ENCODE assay signal across 23 mouse cellular contexts in genomic region chr16:97018304-97018703, GRCm38 (mm10).
DNase-seq lines count a peak whose midpoint lies in the region; ATAC-seq lines count a peak whose summit lies in the region.
"Had no signal": no experiment of that assay in that cellular context is flagged by ENCODE, and none has a peak within 500 bp of the region (broad histone marks: within the 10 kb centered on the region; RNA-seq: fewer than 3 reads in every experiment).

No protein-coding gene starts in this region.

- WGBS in embryonic facial prominence, embryonic 14.5 days = 52% methylated on average over 5 of the region's 5 CpGs
- WGBS in embryonic facial prominence, embryonic 10.5 days = 71% methylated on average over 5 of the region's 5 CpGs
- 53% methylated on average over 5 of the region's 5 CpGs for WGBS in hindbrain, embryonic 13.5 days
- WGBS in midbrain, embryonic 12.5 days = 43% methylated on average over 5 of the region's 5 CpGs
- WGBS in neural tube, embryonic 15.5 days = 46% methylated on average over 5 of the region's 5 CpGs

- H3K9me3 ChIP-seq in embryonic facial prominence, embryonic 14.5 days (ENCODE audit: control insufficient read depth, low read length) = no peaks in the 10 kb centered on the region
- H3K9me3 ChIP-seq in embryonic facial prominence, embryonic 10.5 days = no peaks in the 10 kb centered on the region
- H3K9me3 ChIP-seq in hindbrain, embryonic 13.5 days = no peaks in the 10 kb centered on the region
- no peaks in the 10 kb centered on the region for H3K9me3 ChIP-seq in midbrain, embryonic 12.5 days
- H3K9me3 ChIP-seq in neural tube, embryonic 15.5 days (replicated peaks) = no peaks in the 10 kb centered on the region
- H3K9me3 ChIP-seq: lung, embryonic 15.5 days had no signal

- DNase-seq in embryonic facial prominence, embryonic 14.5 days (ENCODE audit: low spot score) = no peak
- DNase-seq in embryonic facial prominence, embryonic 10.5 days (ENCODE audit: low spot score) = no peak
- no peak for DNase-seq in right cerebral cortex, postnatal 25 days
- DNase-seq in layer of hippocampus, postnatal 10 days (ENCODE audit: low spot score in 2 of 2) = no peak
- DNase-seq in lung, postnatal 10 days = no peak
- DNase-seq: adrenal gland, postnatal 14 days; cerebellum, adult 11 months; cerebellum, postnatal 14 days; gastrocnemius, adult 2 months; heart, postnatal 10 days; kidney, adult 2 months; kidney, postnatal 10 days; layer of hippocampus, postnatal 36 days; right cerebral cortex, adult 18-20 months; thymus, postnatal 14 days had no signal

- no peaks in the 10 kb centered on the region for H3K27me3 ChIP-seq in embryonic facial prominence, embryonic 14.5 days (replicated peaks; ENCODE audit: control insufficient read depth, insufficient read depth, low read length)
- no peaks in the 10 kb centered on the region for H3K27me3 ChIP-seq in embryonic facial prominence, embryonic 10.5 days (replicated peaks; ENCODE audit: low read depth, poor library complexity, severe bottlenecking)
- H3K27me3 ChIP-seq in hindbrain, embryonic 13.5 days = no peaks in the 10 kb centered on the region
- H3K27me3 ChIP-seq in midbrain, embryonic 12.5 days = no peaks in the 10 kb centered on the region
- no peaks in the 10 kb centered on the region for H3K27me3 ChIP-seq in neural tube, embryonic 15.5 days (replicated peaks)
- H3K27me3 ChIP-seq: lung, embryonic 15.5 days; Patski had no signal

- peak; percentile 30; the same call in 1 of the 2 replicates for ATAC-seq in embryonic facial prominence, embryonic 14.5 days (ENCODE audit: low read depth)
- no peak for ATAC-seq in hindbrain, embryonic 13.5 days (ENCODE audit: low FRiP score)
- peak; percentile 73; the same call in 1 of the 2 replicates for ATAC-seq in midbrain, embryonic 12.5 days (ENCODE audit: low FRiP score, low read depth)
- ATAC-seq in neural tube, embryonic 15.5 days (ENCODE audit: low FRiP score) = no peak
- ATAC-seq: inflammation-experienced regulatory T-cells, adult 6 months; Patski had no signal

- no peaks in the 10 kb centered on the region for H3K36me3 ChIP-seq in embryonic facial prominence, embryonic 14.5 days (ENCODE audit: control insufficient read depth, insufficient read depth, low read length)
- no peaks in the 10 kb centered on the region for H3K36me3 ChIP-seq in embryonic facial prominence, embryonic 10.5 days (replicated peaks)
- H3K36me3 ChIP-seq in hindbrain, embryonic 13.5 days = no peaks in the 10 kb centered on the region
- no peaks in the 10 kb centered on the region for H3K36me3 ChIP-seq in midbrain, embryonic 12.5 days
- H3K36me3 ChIP-seq in neural tube, embryonic 15.5 days = no peaks in the 10 kb centered on the region
- H3K36me3 ChIP-seq: lung, embryonic 15.5 days had no signal

- H3K9ac ChIP-seq in embryonic facial prominence, embryonic 14.5 days (ENCODE audit: low read depth, low read length) = no peak overlapping the region
- H3K9ac ChIP-seq in hindbrain, embryonic 13.5 days = no peak overlapping the region
- no peak overlapping the region for H3K9ac ChIP-seq in midbrain, embryonic 12.5 days (replicated peaks)
- no peak overlapping the region for H3K9ac ChIP-seq in neural tube, embryonic 15.5 days (replicated peaks)
- H3K9ac ChIP-seq: liver, embryonic 14.5 days; lung, embryonic 15.5 days had no signal

- no peak overlapping the region for H3K4me3 ChIP-seq in embryonic facial prominence, embryonic 14.5 days (ENCODE audit: low read depth, low read length)
- no peak overlapping the region for H3K4me3 ChIP-seq in embryonic facial prominence, embryonic 10.5 days
- H3K4me3 ChIP-seq in hindbrain, embryonic 13.5 days = no peak overlapping the region
- H3K4me3 ChIP-seq in midbrain, embryonic 12.5 days = no peak overlapping the region
- H3K4me3 ChIP-seq in neural tube, embryonic 15.5 days (replicated peaks) = no peak overlapping the region
- H3K4me3 ChIP-seq: gastrocnemius, adult 2 months; lung, embryonic 15.5 days had no signal

- H3K27ac ChIP-seq in embryonic facial prominence, embryonic 14.5 days (replicated peaks; ENCODE audit: low read depth, low read length) = no peak overlapping the region
- no peak overlapping the region for H3K27ac ChIP-seq in embryonic facial prominence, embryonic 10.5 days (replicated peaks)
- H3K27ac ChIP-seq in hindbrain, embryonic 13.5 days = peak overlapping the region; percentile 80
- H3K27ac ChIP-seq in midbrain, embryonic 12.5 days (replicated peaks) = peak overlapping the region; percentile 59
- peak overlapping the region; percentile 63 for H3K27ac ChIP-seq in neural tube, embryonic 15.5 days (replicated peaks)
- H3K27ac ChIP-seq: gastrocnemius, adult 2 months; liver, embryonic 14.5 days; lung, embryonic 15.5 days had no signal

- H3K4me1 ChIP-seq in embryonic facial prominence, embryonic 14.5 days (ENCODE audit: control insufficient read depth, insufficient read depth, low read length) = no peaks in the 10 kb centered on the region
- peaks cover 6% of the 10 kb centered on the region; the same call in 1 of the 2 replicates for H3K4me1 ChIP-seq in embryonic facial prominence, embryonic 10.5 days
- peaks cover 23% of the 10 kb centered on the region for H3K4me1 ChIP-seq in hindbrain, embryonic 13.5 days (replicated peaks)
- peaks cover 17% of the 10 kb centered on the region for H3K4me1 ChIP-seq in midbrain, embryonic 12.5 days
- peaks cover 12% of the 10 kb centered on the region for H3K4me1 ChIP-seq in neural tube, embryonic 15.5 days
- H3K4me1 ChIP-seq: lung, embryonic 15.5 days had no signal

- no peak overlapping the region for H3K4me2 ChIP-seq in embryonic facial prominence, embryonic 14.5 days (ENCODE audit: low read depth, low read length)
- H3K4me2 ChIP-seq in hindbrain, embryonic 13.5 days = no peak overlapping the region
- H3K4me2 ChIP-seq in midbrain, embryonic 12.5 days (replicated peaks) = no peak overlapping the region
- no peak overlapping the region; the same call in 1 of the 2 replicates for H3K4me2 ChIP-seq in neural tube, embryonic 15.5 days
- H3K4me2 ChIP-seq: heart, embryonic 11.5 days; lung, embryonic 15.5 days had no signal

Comparison
In these comparisons a context has a peak if more than half of its experiments do, and no peak if none do; other contexts are left out.
1. ATAC-seq: peak in embryonic facial prominence, embryonic 14.5 days (single experiment) and midbrain, embryonic 12.5 days (single experiment); none in hindbrain, embryonic 13.5 days (single experiment) and neural tube, embryonic 15.5 days (single experiment).
2. H3K27ac ChIP-seq: peak in hindbrain, embryonic 13.5 days (single experiment), midbrain, embryonic 12.5 days (single experiment) and neural tube, embryonic 15.5 days (single experiment); none in embryonic facial prominence, embryonic 14.5 days (single experiment) and embryonic facial prominence, embryonic 10.5 days (single experiment).